Comparison of ENCODE assay signal across 19 mouse cellular contexts in the genomic region with DNA sequence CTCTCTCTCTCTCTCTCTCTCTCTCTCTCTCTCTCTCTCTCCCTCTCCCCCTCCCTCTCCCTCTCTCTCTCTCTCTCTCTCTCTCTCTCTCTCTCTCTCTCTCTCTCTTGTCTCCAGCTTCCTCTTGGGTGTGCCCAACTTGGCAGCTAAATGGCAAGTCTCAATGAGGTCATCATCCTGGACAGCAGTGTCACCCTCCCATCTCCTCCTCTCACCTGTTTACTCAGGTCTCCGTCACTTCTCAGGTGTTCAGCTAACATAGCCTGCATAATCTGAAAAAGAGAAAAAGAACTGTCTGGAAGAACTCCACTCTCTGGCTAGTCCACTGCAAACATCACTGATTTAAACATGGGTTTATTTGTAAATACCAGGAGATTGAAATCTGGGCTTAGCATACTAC.
A peak's percentile ranks its signal among the peaks of the same experiment; 100 is the strongest.
DNase-seq lines count a peak whose midpoint lies in the region; ATAC-seq and TF ChIP-seq lines count a peak whose summit lies in the region.
"Had no signal": no experiment of that assay in that cellular context is flagged by ENCODE, and none has a peak within 500 bp of the region (broad histone marks: within the 10 kb centered on the region; RNA-seq: fewer than 3 reads in every experiment).

No protein-coding gene starts in this region.

- TF ChIP-seq EP300 in stomach, postnatal 0 days (optimal IDR thresholded peaks at IDR 0.05) = no peak

- no peaks in the 10 kb centered on the region for H3K9me3 ChIP-seq in stomach, postnatal 0 days (ENCODE audit: control insufficient read depth, low read length)
- H3K9me3 ChIP-seq in midbrain, embryonic 13.5 days = no peaks in the 10 kb centered on the region
- H3K9me3 ChIP-seq: G1E had no signal

- no peak overlapping the region for H3K4me2 ChIP-seq in stomach, postnatal 0 days (replicated peaks; ENCODE audit: low read depth)
- H3K4me2 ChIP-seq in midbrain, embryonic 13.5 days (replicated peaks) = no peak overlapping the region

- no peak overlapping the region for H3K9ac ChIP-seq in stomach, postnatal 0 days (ENCODE audit: low read length)
- H3K9ac ChIP-seq in midbrain, embryonic 13.5 days (replicated peaks) = no peak overlapping the region

- 38% methylated on average over 1 of the region's 1 CpGs for WGBS in large intestine, adult 2 months
- WGBS in stomach, postnatal 0 days = 62% methylated on average over 1 of the region's 1 CpGs
- 89% methylated on average over 1 of the region's 1 CpGs for WGBS in midbrain, embryonic 13.5 days

- peak; percentile 61; the same call in 1 of the 2 replicates for ATAC-seq in stomach, postnatal 0 days (ENCODE audit: low FRiP score, low TSS enrichment)
- no peak for ATAC-seq in midbrain, embryonic 13.5 days
- ATAC-seq: activated CD4-positive, CD25-positive, alpha-beta regulatory T cell, adult 4 months; CD4-positive, CD25-positive, alpha-beta regulatory T cell, adult 4 months; Patski had no signal

- peak; percentile 53 for DNase-seq in large intestine, adult 2 months (ENCODE audit: low read depth, low spot score)
- no peak for DNase-seq in stomach, postnatal 0 days (ENCODE audit: low spot score)
- DNase-seq in layer of hippocampus, adult 11-12 months (ENCODE audit: low spot score) = no peak
- DNase-seq: adrenal gland, adult 2 months; adrenal gland, adult 8-10 months; adrenal gland, postnatal 10 days; adrenal gland, postnatal 14 days; adrenal gland, postnatal 25 days; adrenal gland, postnatal 36 days; B cell, adult 2 months; cerebellum, adult 11 months; cerebellum, adult 11-12 months; cerebellum, adult 18-20 months had no signal

- H3K4me1 ChIP-seq in stomach, postnatal 0 days (replicated peaks; ENCODE audit: control insufficient read depth, insufficient read depth) = no peaks in the 10 kb centered on the region
- H3K4me1 ChIP-seq in midbrain, embryonic 13.5 days (replicated peaks) = no peaks in the 10 kb centered on the region

- H3K27me3 ChIP-seq in stomach, postnatal 0 days (ENCODE audit: control insufficient read depth, insufficient read depth, low read length) = no peaks in the 10 kb centered on the region
- no peaks in the 10 kb centered on the region for H3K27me3 ChIP-seq in midbrain, embryonic 13.5 days
- H3K27me3 ChIP-seq: CH12.LX, Patski had no signal

- no peak overlapping the region for H3K27ac ChIP-seq in stomach, postnatal 0 days (replicated peaks)
- H3K27ac ChIP-seq in midbrain, embryonic 13.5 days = no peak overlapping the region

- H3K36me3 ChIP-seq in stomach, postnatal 0 days (ENCODE audit: control insufficient read depth, insufficient read depth, low read length) = no peaks in the 10 kb centered on the region
- H3K36me3 ChIP-seq in midbrain, embryonic 13.5 days = no peaks in the 10 kb centered on the region
- H3K36me3 ChIP-seq: G1E had no signal

- no peak overlapping the region for H3K4me3 ChIP-seq in stomach, postnatal 0 days (ENCODE audit: low read depth, low read length)
- no peak overlapping the region for H3K4me3 ChIP-seq in midbrain, embryonic 13.5 days (replicated peaks)

- TF ChIP-seq CTCF in stomach, postnatal 0 days (IDR thresholded peaks at IDR 0.05; ENCODE audit: low read depth) = no peak
